Mouse (Mus musculus): ENCODE data around the gene Tapt1. TPM values are rescaled to one million over a fixed set of nuclear protein-coding genes. Genes with fewer than 3 reads are reported as not detected.

The Tapt1 gene
- polyA plus RNA-seq, 1 experiment, result 13.9 TPM

- Histone ChIP-seq H3K27ac (ENCODE audit: insufficient read depth, low read depth, low read length) (no peak overlapping the region), H3K36me3 (ENCODE audit: control insufficient read depth, insufficient read depth, low read length) (peaks cover 2% of the 10 kb centered on the region; the same call in 1 of the 2 replicates), H3K4me3 (ENCODE audit: low read depth, low read length) (no peak overlapping the region), H3K4me1 (ENCODE audit: control insufficient read depth, insufficient read depth, insufficient read length, low read length) (no peaks in the 10 kb centered on the region), H3K27me3 (ENCODE audit: control insufficient read depth, insufficient read depth, low read length) (no peaks in the 10 kb centered on the region)
- TF ChIP-seq POLR2A (IDR thresholded peaks at IDR 0.05; ENCODE audit: low read depth, low read length) (no peak), CTCF (IDR thresholded peaks at IDR 0.05; ENCODE audit: extremely low read depth, insufficient read length, insufficient replicate concordance, low read depth, low read length) (no peak)
Measured at GRCm38 (mm10) chr5:44201665-44202064, 24.8 kb downstream of the Tapt1 start.

DNA sequence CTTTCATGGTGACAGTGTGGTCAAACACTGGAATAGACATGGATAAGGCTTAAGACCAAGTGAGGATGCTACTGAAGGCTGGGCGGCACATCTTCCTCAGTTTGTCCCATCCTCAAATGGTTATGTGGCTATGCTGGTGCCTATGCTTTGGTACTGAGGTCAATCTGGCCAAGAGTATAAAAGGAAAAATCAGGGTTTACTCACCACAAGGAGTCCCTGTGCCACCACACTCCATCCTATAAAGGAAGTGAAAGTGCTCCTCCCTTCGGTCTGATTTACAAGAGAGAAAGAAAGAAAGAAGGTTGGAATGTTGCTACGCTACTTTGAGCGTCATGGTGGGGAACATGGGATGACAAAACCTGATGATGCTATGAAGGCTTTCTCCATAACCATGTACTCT lies 27.3 kb downstream of the Tapt1 start:
- H3K27ac ChIP-seq (ENCODE audit: insufficient read depth, low read depth, low read length), result no peak overlapping the region
- no peaks in the 10 kb centered on the region for H3K27me3 ChIP-seq (ENCODE audit: control insufficient read depth, insufficient read depth, low read length)
- H3K36me3 ChIP-seq (ENCODE audit: control insufficient read depth, insufficient read depth, low read length), result peaks cover 4% of the 10 kb centered on the region
- TF ChIP-seq POLR2A (IDR thresholded peaks at IDR 0.05; ENCODE audit: low read depth, low read length) (no peak), CTCF (IDR thresholded peaks at IDR 0.05; ENCODE audit: extremely low read depth, insufficient read length, insufficient replicate concordance, low read depth, low read length) (no peak)
- H3K4me3 ChIP-seq (ENCODE audit: low read depth, low read length), result no peak overlapping the region
- no peaks in the 10 kb centered on the region for H3K4me1 ChIP-seq (ENCODE audit: control insufficient read depth, insufficient read depth, insufficient read length, low read length)
- 88% methylated on average over 4 of the region's 4 CpGs for WGBS

GRCm38 (mm10) chr5:44198471-44198870 lies 28.0 kb downstream of the Tapt1 start:
- H3K27me3 ChIP-seq (ENCODE audit: control insufficient read depth, insufficient read depth, low read length), result no peaks in the 10 kb centered on the region
- H3K4me3 ChIP-seq (ENCODE audit: low read depth, low read length), result no peak overlapping the region
- H3K36me3 ChIP-seq (ENCODE audit: control insufficient read depth, insufficient read depth, low read length), result peaks cover 10% of the 10 kb centered on the region
- no peak for TF ChIP-seq CTCF (IDR thresholded peaks at IDR 0.05; ENCODE audit: extremely low read depth, insufficient read length, insufficient replicate concordance, low read depth, low read length)
- TF ChIP-seq POLR2A (IDR thresholded peaks at IDR 0.05; ENCODE audit: low read depth, low read length), result no peak
- no peaks in the 10 kb centered on the region for H3K4me1 ChIP-seq (ENCODE audit: control insufficient read depth, insufficient read depth, insufficient read length, low read length)
- 93% methylated on average over 4 of the region's 4 CpGs for WGBS
- H3K27ac ChIP-seq (ENCODE audit: insufficient read depth, low read depth, low read length), result no peak overlapping the region

DNA sequence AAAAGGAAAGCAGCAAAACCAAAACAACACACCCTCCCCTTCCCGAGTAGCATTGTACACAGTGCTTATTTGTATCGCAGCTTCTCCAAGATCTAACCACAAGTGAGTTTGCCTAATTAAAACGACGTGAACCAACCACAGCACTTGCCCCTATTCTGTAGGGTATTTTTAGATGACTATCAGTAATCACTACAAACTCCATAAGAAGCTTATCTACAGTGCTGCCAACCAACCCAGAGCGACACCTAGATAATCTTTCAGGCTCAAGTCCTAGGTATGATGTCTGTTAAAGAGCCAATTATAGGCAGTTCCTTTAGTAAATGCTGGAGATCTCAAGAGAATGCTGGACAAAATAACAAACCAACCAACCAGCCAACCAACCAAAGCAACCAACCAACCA lies 28.6 kb downstream of the Tapt1 start:
- Histone ChIP-seq H3K27me3 (ENCODE audit: control insufficient read depth, insufficient read depth, low read length) (no peaks in the 10 kb centered on the region), H3K4me3 (ENCODE audit: low read depth, low read length) (no peak overlapping the region), H3K36me3 (ENCODE audit: control insufficient read depth, insufficient read depth, low read length) (peaks cover 16% of the 10 kb centered on the region), H3K4me1 (ENCODE audit: control insufficient read depth, insufficient read depth, insufficient read length, low read length) (no peaks in the 10 kb centered on the region), H3K27ac (ENCODE audit: insufficient read depth, low read depth, low read length) (no peak overlapping the region)
- TF ChIP-seq POLR2A (IDR thresholded peaks at IDR 0.05; ENCODE audit: low read depth, low read length) (no peak), CTCF (IDR thresholded peaks at IDR 0.05; ENCODE audit: extremely low read depth, insufficient read length, insufficient replicate concordance, low read depth, low read length) (no peak)
- WGBS, result 68% methylated on average over 5 of the region's 5 CpGs

DNA sequence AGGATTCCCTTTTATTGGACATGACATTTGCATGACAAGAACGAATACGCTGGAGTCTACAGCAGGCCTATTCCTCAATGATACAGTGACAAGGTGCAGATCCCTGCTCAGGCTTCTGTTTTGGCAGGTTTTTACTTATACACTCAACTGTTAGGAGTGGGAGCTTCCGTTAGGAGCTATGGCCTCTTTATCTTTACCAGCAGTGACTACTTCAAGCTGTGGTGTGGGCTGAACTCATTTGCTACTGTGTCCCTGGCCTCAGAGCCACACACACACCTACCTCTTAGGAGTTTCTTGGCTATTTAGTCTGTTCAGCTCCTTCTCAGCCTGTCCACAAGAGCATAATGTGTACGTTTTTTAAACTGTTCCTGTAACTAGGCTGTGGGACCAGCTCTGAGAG lies 30.3 kb downstream of the Tapt1 start:
- Histone ChIP-seq H3K36me3 (ENCODE audit: control insufficient read depth, insufficient read depth, low read length) (peaks cover 22% of the 10 kb centered on the region), H3K27me3 (ENCODE audit: control insufficient read depth, insufficient read depth, low read length) (no peaks in the 10 kb centered on the region), H3K4me1 (ENCODE audit: control insufficient read depth, insufficient read depth, insufficient read length, low read length) (no peaks in the 10 kb centered on the region), H3K4me3 (ENCODE audit: low read depth, low read length) (no peak overlapping the region), H3K27ac (ENCODE audit: insufficient read depth, low read depth, low read length) (no peak overlapping the region)
- 91% methylated on average over 4 of the region's 4 CpGs for WGBS
- no peak for TF ChIP-seq CTCF (IDR thresholded peaks at IDR 0.05; ENCODE audit: extremely low read depth, insufficient read length, insufficient replicate concordance, low read depth, low read length)
- TF ChIP-seq POLR2A (IDR thresholded peaks at IDR 0.05; ENCODE audit: low read depth, low read length), result no peak

DNA sequence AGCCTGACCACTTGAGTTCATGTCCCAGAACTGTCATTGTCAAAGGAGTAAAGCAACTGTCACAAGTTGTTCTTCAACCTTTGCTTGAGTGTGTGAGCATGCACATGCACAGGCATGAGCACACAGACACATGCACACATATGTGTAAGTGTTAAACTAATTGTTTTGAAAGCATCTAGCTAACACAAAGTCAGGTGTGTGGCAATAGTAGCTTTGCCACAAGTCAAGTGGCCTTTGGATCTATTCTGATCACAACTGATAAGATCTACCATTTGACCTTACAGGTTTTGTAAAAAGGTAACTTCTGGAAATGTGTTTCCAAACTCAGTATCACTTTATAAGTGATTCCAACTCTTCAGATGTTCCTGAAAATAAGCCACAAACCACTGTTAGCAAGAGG lies 39.1 kb downstream of the Tapt1 start:
- Histone ChIP-seq H3K27ac (ENCODE audit: insufficient read depth, low read depth, low read length) (no peak overlapping the region), H3K4me3 (ENCODE audit: low read depth, low read length) (no peak overlapping the region), H3K4me1 (ENCODE audit: control insufficient read depth, insufficient read depth, insufficient read length, low read length) (no peaks in the 10 kb centered on the region), H3K27me3 (ENCODE audit: control insufficient read depth, insufficient read depth, low read length) (no peaks in the 10 kb centered on the region), H3K36me3 (ENCODE audit: control insufficient read depth, insufficient read depth, low read length) (peaks cover 54% of the 10 kb centered on the region)
- TF ChIP-seq POLR2A (IDR thresholded peaks at IDR 0.05; ENCODE audit: low read depth, low read length), result no peak
- no peak for TF ChIP-seq CTCF (IDR thresholded peaks at IDR 0.05; ENCODE audit: extremely low read depth, insufficient read length, insufficient replicate concordance, low read depth, low read length)

DNA sequence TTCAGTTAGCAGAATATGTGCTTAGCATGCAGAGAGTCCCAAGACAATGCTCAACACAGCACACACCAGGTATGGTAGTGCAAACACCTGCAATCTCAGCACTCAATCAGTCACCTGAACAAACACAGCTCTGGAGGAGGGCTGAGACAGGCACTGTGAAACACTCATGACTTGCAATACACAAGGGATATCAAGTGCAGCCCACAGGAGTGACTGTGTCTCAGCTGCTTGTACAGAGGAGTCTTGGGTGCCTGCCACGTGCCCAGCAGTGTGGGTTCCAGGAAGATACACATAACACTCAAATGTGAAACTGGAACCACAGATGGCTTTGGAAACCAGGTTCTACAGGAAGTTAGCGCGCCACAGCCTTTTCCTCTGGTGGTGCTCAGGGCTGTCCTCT lies 44.8 kb downstream of the Tapt1 start:
- Histone ChIP-seq H3K4me3 (ENCODE audit: low read depth, low read length) (no peak overlapping the region), H3K4me1 (ENCODE audit: control insufficient read depth, insufficient read depth, insufficient read length, low read length) (no peaks in the 10 kb centered on the region), H3K27me3 (ENCODE audit: control insufficient read depth, insufficient read depth, low read length) (no peaks in the 10 kb centered on the region), H3K36me3 (ENCODE audit: control insufficient read depth, insufficient read depth, low read length) (peaks cover 49% of the 10 kb centered on the region), H3K27ac (ENCODE audit: insufficient read depth, low read depth, low read length) (no peak overlapping the region)
- TF ChIP-seq CTCF (IDR thresholded peaks at IDR 0.05; ENCODE audit: extremely low read depth, insufficient read length, insufficient replicate concordance, low read depth, low read length), result no peak
- TF ChIP-seq POLR2A (IDR thresholded peaks at IDR 0.05; ENCODE audit: low read depth, low read length), result no peak
- WGBS, result 51% methylated on average over 3 of the region's 3 CpGs

GRCm38 (mm10) chr5:44180450-44180849 lies 46.0 kb downstream of the Tapt1 start:
- H3K27ac ChIP-seq (ENCODE audit: insufficient read depth, low read depth, low read length), result no peak overlapping the region
- peaks cover 52% of the 10 kb centered on the region for H3K36me3 ChIP-seq (ENCODE audit: control insufficient read depth, insufficient read depth, low read length)
- no peak overlapping the region for H3K4me3 ChIP-seq (ENCODE audit: low read depth, low read length)
- WGBS, result 93% methylated on average over 3 of the region's 3 CpGs
- no peaks in the 10 kb centered on the region for H3K4me1 ChIP-seq (ENCODE audit: control insufficient read depth, insufficient read depth, insufficient read length, low read length)
- TF ChIP-seq POLR2A (IDR thresholded peaks at IDR 0.05; ENCODE audit: low read depth, low read length) (no peak), CTCF (IDR thresholded peaks at IDR 0.05; ENCODE audit: extremely low read depth, insufficient read length, insufficient replicate concordance, low read depth, low read length) (no peak)
- no peaks in the 10 kb centered on the region for H3K27me3 ChIP-seq (ENCODE audit: control insufficient read depth, insufficient read depth, low read length)

Measured in small intestine, adult 2 months (tissue).